Mouse (Mus musculus) forebrain, embryonic 11.5 days (tissue): ENCODE results near the gene Csrp1. TPM values are rescaled to one million over a fixed set of nuclear protein-coding genes. Genes with fewer than 3 reads are reported as not detected.

Experiments used
- ATAC-seq: fragments of 200-750 bp; cut with Nextera tagmentation; replicated peaks from 2 replicates; pipeline ENCODE4 v1.8.0; 2017; ENCODE audit warnings: moderate TSS enrichment; ENCODE audit not compliant: low FRiP score
- DNase-seq: peaks from one replicate; pipeline ENCODE4 v3.0.0-alpha.2; 2017; ENCODE audit warnings: low spot score
- H3K27ac ChIP-seq: fragments of 300-500 bp; sonication (generic); 2 replicates; pipeline ENCODE4 v1.5.1; 2014; ENCODE audit warnings: low read depth, low read length
- H3K27me3 ChIP-seq: fragments of 300-500 bp; sonication (generic); 2 replicates; pipeline ENCODE4 v1.6.1; 2014; ENCODE audit warnings: mild to moderate bottlenecking, low read length, mixed read lengths; ENCODE audit not compliant: control insufficient read depth, insufficient read depth
- H3K36me3 ChIP-seq: fragments of 300-500 bp; sonication (generic); 2 replicates; pipeline ENCODE4 v1.6.1; 2014; ENCODE audit warnings: mild to moderate bottlenecking, low read length, moderate library complexity, mixed read lengths; ENCODE audit not compliant: control insufficient read depth, insufficient read depth
- H3K4me1 ChIP-seq: fragments of 300-500 bp; sonication (generic); replicated peaks from 2 replicates; pipeline ENCODE4 v1.6.1; 2014; ENCODE audit warnings: low read length, mixed read lengths; ENCODE audit not compliant: control insufficient read depth, insufficient read depth
- H3K4me2 ChIP-seq: fragments of 300-500 bp; sonication (generic); 2 replicates; pipeline ENCODE4 v1.6.1; 2014; ENCODE audit warnings: low read depth, mild to moderate bottlenecking, low read length, moderate library complexity, mixed read lengths; ENCODE audit not compliant: severe bottlenecking
- H3K4me3 ChIP-seq: fragments of 300-500 bp; sonication (generic); 2 replicates; pipeline ENCODE4 v1.5.1; 2014; ENCODE audit warnings: low read depth, low read length
- H3K9ac ChIP-seq: fragments of 300-500 bp; sonication (generic); 2 replicates; pipeline ENCODE4 v1.6.1; 2014; ENCODE audit warnings: low read length
- H3K9me3 ChIP-seq: fragments of 300-500 bp; sonication (generic); 2 replicates; pipeline ENCODE4 v1.6.1; 2016; ENCODE audit warnings: low read length, mixed read lengths; ENCODE audit not compliant: control insufficient read depth
- WGBS: fragments of 180-500 bp; shearing (Covaris S2); extraction: QIAGEN DNeasy Blood & Tissue Kit; methylation state at CpG from one replicate; pipeline ENCODE4 v1.1.7; 2014; 5-methylcytosine and 5-hydroxymethylcytosine counted together
- polyA plus RNA-seq: library from polyadenylated mRNA; unstranded; fragments of >200 nt; fragmentation: Nextera tagmentation; extraction: Ambion mirVana; gene quantifications from 2 replicates; pipeline ENCODE4 v1.2.1, GENCODE M21; 2014

Gene Csrp1
- polyA plus RNA-seq, 1 experiment from 2014 or later: 37.1 TPM

GRCm38 (mm10) chr1:135714901-135715609 lies 4.8 kb upstream of the Csrp1 start:
- no peaks in the 10 kb centered on the region; the same call in 1 of the 2 replicates for H3K4me1 ChIP-seq
- DNase-seq: no peak
- H3K27ac ChIP-seq: no peak overlapping the region
- H3K4me2 ChIP-seq: no peak overlapping the region
- no peaks in the 10 kb centered on the region for H3K9me3 ChIP-seq
- WGBS: 71% methylated on average over 3 of the region's 3 CpGs
- H3K4me3 ChIP-seq: no peak overlapping the region
- H3K36me3 ChIP-seq: no peaks in the 10 kb centered on the region
- H3K9ac ChIP-seq: no peak overlapping the region
- H3K27me3 ChIP-seq: no peaks in the 10 kb centered on the region
- no peak for ATAC-seq

- Histone ChIP-seq H3K27ac (no peak overlapping the region), H3K27me3 (no peaks in the 10 kb centered on the region), H3K9ac (no peak overlapping the region), H3K4me2 (no peak overlapping the region), H3K9me3 (no peaks in the 10 kb centered on the region), H3K36me3 (no peaks in the 10 kb centered on the region), H3K4me1 (no peaks in the 10 kb centered on the region), H3K4me3 (no peak overlapping the region)
- DNase-seq: peak; percentile 80
- 19% methylated on average over 9 of the region's 9 CpGs for WGBS
- ATAC-seq: peak; percentile 42
Measured at GRCm38 (mm10) chr1:135719486-135719885, 375 bp upstream of the Csrp1 start.

- no peak for ATAC-seq
- Histone ChIP-seq H3K27ac (no peak overlapping the region), H3K27me3 (no peaks in the 10 kb centered on the region), H3K4me2 (no peak overlapping the region), H3K4me1 (no peaks in the 10 kb centered on the region), H3K4me3 (no peak overlapping the region), H3K9ac (no peak overlapping the region), H3K36me3 (no peaks in the 10 kb centered on the region), H3K9me3 (no peaks in the 10 kb centered on the region)
- 63% methylated on average over 1 of the region's 1 CpGs for WGBS
- no peak for DNase-seq
Measured at GRCm38 (mm10) chr1:135723016-135723415, 3.2 kb downstream of the Csrp1 start.

GRCm38 (mm10) chr1:135724134-135724533 lies 4.3 kb downstream of the Csrp1 start:
- 75% methylated on average over 4 of the region's 4 CpGs for WGBS
- H3K9me3 ChIP-seq: no peaks in the 10 kb centered on the region
- no peaks in the 10 kb centered on the region for H3K4me1 ChIP-seq
- no peaks in the 10 kb centered on the region for H3K27me3 ChIP-seq
- DNase-seq (no peak), ATAC-seq (no peak)
- no peak overlapping the region for H3K27ac ChIP-seq
- H3K9ac ChIP-seq: no peak overlapping the region
- H3K36me3 ChIP-seq: no peaks in the 10 kb centered on the region
- no peak overlapping the region for H3K4me2 ChIP-seq
- no peak overlapping the region for H3K4me3 ChIP-seq

- ATAC-seq (no peak), DNase-seq (no peak)
- Histone ChIP-seq H3K4me1 (peaks cover 4% of the 10 kb centered on the region; the same call in 1 of the 2 replicates), H3K9ac (no peak overlapping the region), H3K27me3 (no peaks in the 10 kb centered on the region), H3K4me2 (no peak overlapping the region), H3K36me3 (no peaks in the 10 kb centered on the region), H3K4me3 (no peak overlapping the region), H3K27ac (no peak overlapping the region), H3K9me3 (no peaks in the 10 kb centered on the region)
- WGBS: 94% methylated on average over 6 of the region's 6 CpGs
Measured at GRCm38 (mm10) chr1:135725324-135725723, 5.5 kb downstream of the Csrp1 start.

- DNase-seq: no peak
- Histone ChIP-seq H3K4me1 (peaks cover 4% of the 10 kb centered on the region; the same call in 1 of the 2 replicates), H3K4me3 (no peak overlapping the region), H3K9me3 (no peaks in the 10 kb centered on the region), H3K27ac (no peak overlapping the region), H3K36me3 (no peaks in the 10 kb centered on the region), H3K4me2 (no peak overlapping the region), H3K9ac (no peak overlapping the region), H3K27me3 (no peaks in the 10 kb centered on the region)
- 89% methylated on average over 7 of the region's 7 CpGs for WGBS
- ATAC-seq: no peak
Measured at GRCm38 (mm10) chr1:135725936-135726335, 6.1 kb downstream of the Csrp1 start.

GRCm38 (mm10) chr1:135728631-135729366 lies 8.9 kb downstream of the Csrp1 start:
- WGBS: 1% methylated on average over 35 of the region's 35 CpGs
- peak; percentile 89 for ATAC-seq
- Histone ChIP-seq H3K9ac (peak overlapping the region; percentile 69), H3K4me3 (peak overlapping the region; percentile 46), H3K27ac (no peak overlapping the region), H3K4me2 (peak overlapping the region; percentile 85), H3K9me3 (no peaks in the 10 kb centered on the region), H3K27me3 (no peaks in the 10 kb centered on the region), H3K4me1 (peaks cover 10% of the 10 kb centered on the region; the same call in 1 of the 2 replicates), H3K36me3 (no peaks in the 10 kb centered on the region)
- peak; percentile 92 for DNase-seq

- no peak for ATAC-seq
- peak overlapping the region; percentile 46 for H3K4me3 ChIP-seq
- no peaks in the 10 kb centered on the region for H3K27me3 ChIP-seq
- H3K27ac ChIP-seq: no peak overlapping the region
- peak overlapping the region; percentile 69 for H3K9ac ChIP-seq
- WGBS: under 1% methylated on average over 11 of the region's 11 CpGs
- no peak for DNase-seq
- H3K36me3 ChIP-seq: no peaks in the 10 kb centered on the region
- peak overlapping the region; percentile 85 for H3K4me2 ChIP-seq
- peaks cover 10% of the 10 kb centered on the region; the same call in 1 of the 2 replicates for H3K4me1 ChIP-seq
- H3K9me3 ChIP-seq: no peaks in the 10 kb centered on the region
Measured at GRCm38 (mm10) chr1:135729367-135729713, 9.5 kb downstream of the Csrp1 start.
